Mouse (Mus musculus) midbrain, embryonic 10.5 days (tissue): ENCODE data around the gene Msln. TPM values are rescaled to one million over a fixed set of nuclear protein-coding genes. Genes with fewer than 3 reads are reported as not detected.
"Not testable (repeated sequence)": the region's sequence is repeated elsewhere in the genome, so short reads cannot be mapped to it uniquely, and the experiment has no call there.

ENCODE experiments used
- DNase-seq: peaks from one replicate; pipeline ENCODE4 v3.0.0-alpha.2; 2017; ENCODE audit warnings: low spot score
- H3K27ac ChIP-seq: fragments of 300-500 bp; sonication (generic); replicated peaks from 2 replicates; pipeline ENCODE4 v1.5.1; 2016; ENCODE audit warnings: mild to moderate bottlenecking
- H3K27me3 ChIP-seq: fragments of 300-500 bp; sonication (generic); 2 replicates; pipeline ENCODE4 v1.6.1; 2016; ENCODE audit warnings: low read depth, mild to moderate bottlenecking; ENCODE audit not compliant: poor library complexity, severe bottlenecking
- H3K36me3 ChIP-seq: fragments of 300-500 bp; sonication (generic); 2 replicates; pipeline ENCODE4 v1.6.1; 2016; ENCODE audit warnings: mild to moderate bottlenecking, moderate library complexity
- H3K4me1 ChIP-seq: fragments of 300-500 bp; sonication (generic); 2 replicates; pipeline ENCODE4 v1.6.1; 2016
- H3K4me3 ChIP-seq: fragments of 300-500 bp; sonication (generic); 2 replicates; pipeline ENCODE4 v1.5.1; 2016; ENCODE audit warnings: mild to moderate bottlenecking, moderate library complexity
- H3K9me3 ChIP-seq: fragments of 300-500 bp; sonication (generic); replicated peaks from 2 replicates; pipeline ENCODE4 v1.6.1; 2016; ENCODE audit warnings: mild to moderate bottlenecking
- WGBS: fragments of 180-500 bp; shearing (Covaris S2); methylation state at CpG from one replicate; pipeline ENCODE4 v1.1.7; 2016; 5-methylcytosine and 5-hydroxymethylcytosine counted together
- polyA plus RNA-seq: library from polyadenylated mRNA; unstranded; fragments of >200 nt; fragmentation: Nextera tagmentation; extraction: Ambion mirVana; gene quantifications from 2 replicates; pipeline ENCODE4 v1.2.1, GENCODE M21; 2016

Gene Msln
- polyA plus RNA-seq, 1 experiment from 2014 or later, result 0.16 TPM

GRCm38 (mm10) chr17:25760148-25760547 is 6.0 kb upstream of the Msln start:
- 85% methylated on average over 8 of the region's 8 CpGs for WGBS

GRCm38 (mm10) chr17:25757691-25758090 is 3.5 kb upstream of the Msln start:
- H3K36me3 ChIP-seq, result no peaks in the 10 kb centered on the region
- DNase-seq, result no peak
- H3K4me1 ChIP-seq, result peaks cover 18% of the 10 kb centered on the region
- H3K4me3 ChIP-seq, result no peak overlapping the region
- 84% methylated on average over 3 of the region's 3 CpGs for WGBS
- no peak overlapping the region for H3K27ac ChIP-seq
- no peaks in the 10 kb centered on the region for H3K9me3 ChIP-seq
- H3K27me3 ChIP-seq, result peaks cover 48% of the 10 kb centered on the region

More at GRCm38 (mm10) chr17:25760148-25760547, 6.0 kb upstream of the Msln start:
- H3K9me3 ChIP-seq, result no peaks in the 10 kb centered on the region
- H3K27ac ChIP-seq, result no peak overlapping the region
- H3K4me1 ChIP-seq, result peaks cover 22% of the 10 kb centered on the region
- H3K36me3 ChIP-seq, result no peaks in the 10 kb centered on the region
- no peak for DNase-seq
- H3K4me3 ChIP-seq, result no peak overlapping the region
- H3K27me3 ChIP-seq, result peaks cover 50% of the 10 kb centered on the region

- Histone ChIP-seq H3K9me3 (no peaks in the 10 kb centered on the region), H3K27me3 (peaks cover 48% of the 10 kb centered on the region), H3K27ac (no peak overlapping the region), H3K4me3 (no peak overlapping the region), H3K4me1 (peaks cover 7% of the 10 kb centered on the region), H3K36me3 (no peaks in the 10 kb centered on the region)
- 85% methylated on average over 9 of the region's 9 CpGs for WGBS
- no peak for DNase-seq
Measured at GRCm38 (mm10) chr17:25756378-25757242, 2.4 kb upstream of the Msln start.

- Histone ChIP-seq H3K4me3 (no peak overlapping the region), H3K36me3 (no peaks in the 10 kb centered on the region), H3K9me3 (no peaks in the 10 kb centered on the region), H3K27ac (no peak overlapping the region), H3K4me1 (no peaks in the 10 kb centered on the region; the same call in 1 of the 2 replicates), H3K27me3 (peaks cover 48% of the 10 kb centered on the region)
- no peak for DNase-seq
- 69% methylated on average over 4 of the region's 4 CpGs for WGBS
Measured at GRCm38 (mm10) chr17:25755627-25756377, 1.6 kb upstream of the Msln start.

- Histone ChIP-seq H3K4me1 (no peaks in the 10 kb centered on the region; the same call in 1 of the 2 replicates), H3K36me3 (no peaks in the 10 kb centered on the region), H3K9me3 (no peaks in the 10 kb centered on the region), H3K27ac (no peak overlapping the region), H3K27me3 (peaks cover 41% of the 10 kb centered on the region), H3K4me3 (no peak overlapping the region)
- DNase-seq, result no peak
- WGBS, result 81% methylated on average over 4 of the region's 4 CpGs
Measured at GRCm38 (mm10) chr17:25755086-25755485, 908 bp upstream of the Msln start.

GRCm38 (mm10) chr17:25751446-25751845 is 2.7 kb downstream of the Msln start:
- WGBS, result 84% methylated on average over 5 of the region's 5 CpGs
- Histone ChIP-seq H3K9me3 (no peaks in the 10 kb centered on the region), H3K27me3 (peaks cover 13% of the 10 kb centered on the region; the same call in 1 of the 2 replicates), H3K4me3 (no peak overlapping the region), H3K4me1 (no peaks in the 10 kb centered on the region; the same call in 1 of the 2 replicates), H3K36me3 (no peaks in the 10 kb centered on the region), H3K27ac (no peak overlapping the region)
- DNase-seq, result no peak

- no peak for DNase-seq
- H3K4me1 ChIP-seq, result peaks cover 5% of the 10 kb centered on the region; the same call in 1 of the 2 replicates
- no peaks in the 10 kb centered on the region for H3K36me3 ChIP-seq
- WGBS, result 89% methylated on average over 6 of the region's 6 CpGs
- no peak overlapping the region for H3K4me3 ChIP-seq
- peaks cover 5% of the 10 kb centered on the region; the same call in 1 of the 2 replicates for H3K27me3 ChIP-seq
- H3K9me3 ChIP-seq, result no peaks in the 10 kb centered on the region
- H3K27ac ChIP-seq, result no peak overlapping the region
Measured at GRCm38 (mm10) chr17:25749314-25749713, 4.9 kb downstream of the Msln start.

- no peaks in the 10 kb centered on the region for H3K9me3 ChIP-seq
- no peak overlapping the region for H3K27ac ChIP-seq
- no peaks in the 10 kb centered on the region; the same call in 1 of the 2 replicates for H3K27me3 ChIP-seq
- 91% methylated on average over 4 of the region's 4 CpGs for WGBS
- no peaks in the 10 kb centered on the region for H3K36me3 ChIP-seq
- DNase-seq, result no peak
- no peak overlapping the region for H3K4me3 ChIP-seq
- H3K4me1 ChIP-seq, result peaks cover 5% of the 10 kb centered on the region; the same call in 1 of the 2 replicates
Measured at GRCm38 (mm10) chr17:25748238-25748637, 5.9 kb downstream of the Msln start.

GRCm38 (mm10) chr17:25744311-25744710 is 9.9 kb downstream of the Msln start:
- Histone ChIP-seq H3K27me3 (no peaks in the 10 kb centered on the region), H3K9me3 (no peaks in the 10 kb centered on the region), H3K27ac (no peak overlapping the region), H3K4me3 (no peak overlapping the region), H3K4me1 (peaks cover 5% of the 10 kb centered on the region; the same call in 1 of the 2 replicates), H3K36me3 (no peaks in the 10 kb centered on the region)
- DNase-seq, result no peak
- WGBS, result 79% methylated on average over 10 of the region's 10 CpGs

GRCm38 (mm10) chr17:25743831-25744230 is 10.3 kb downstream of the Msln start:
- Histone ChIP-seq H3K4me1 (peaks cover 5% of the 10 kb centered on the region; the same call in 1 of the 2 replicates), H3K9me3 (no peaks in the 10 kb centered on the region), H3K36me3 (no peaks in the 10 kb centered on the region), H3K27ac (no peak overlapping the region), H3K27me3 (no peaks in the 10 kb centered on the region), H3K4me3 (no peak overlapping the region)
- 95% methylated on average over 9 of the region's 9 CpGs for WGBS
- DNase-seq, result no peak

- H3K4me1 ChIP-seq, H3K27me3 ChIP-seq, H3K9me3 ChIP-seq, H3K4me3 ChIP-seq, H3K27ac ChIP-seq, H3K36me3 ChIP-seq, DNase-seq: not testable (repeated sequence)
- 74% methylated on average over 12 of the region's 12 CpGs for WGBS
Measured at GRCm38 (mm10) chr17:25741471-25741870, 12.7 kb downstream of the Msln start.

GRCm38 (mm10) chr17:25738861-25739260 is 15.3 kb downstream of the Msln start:
- DNase-seq, result no peak
- 80% methylated on average over 7 of the region's 7 CpGs for WGBS
- no peaks in the 10 kb centered on the region for H3K27me3 ChIP-seq

GRCm38 (mm10) chr17:25735745-25736144 is 18.4 kb downstream of the Msln start, which contains the start of gene Mslnl:
Gene Mslnl (plus strand): TSS chr17:25736042.
- no peak for DNase-seq
- no peaks in the 10 kb centered on the region for H3K9me3 ChIP-seq
- H3K27ac ChIP-seq, result no peak within 1 kb of the TSS
- no peaks in the 10 kb centered on the region for H3K27me3 ChIP-seq
- WGBS, result 79% methylated on average over 3 of the region's 3 CpGs
- peaks cover 10% of the 10 kb centered on the region for H3K36me3 ChIP-seq
- peaks cover 5% of the 10 kb centered on the region for H3K4me1 ChIP-seq
- no peak within 1 kb of the TSS for H3K4me3 ChIP-seq

More at GRCm38 (mm10) chr17:25738861-25739260, 15.3 kb downstream of the Msln start:
- Histone ChIP-seq H3K36me3 (no peaks in the 10 kb centered on the region), H3K27ac (no peak overlapping the region), H3K9me3 (no peaks in the 10 kb centered on the region), H3K4me3 (no peak overlapping the region), H3K4me1 (no peaks in the 10 kb centered on the region)
